Mouse (Mus musculus) G1E (cell line): ENCODE measurements around the gene Ugcg. TPM values are rescaled to one million over a fixed set of nuclear protein-coding genes. Genes with fewer than 3 reads are reported as not detected.
A peak's percentile ranks its signal among the peaks of the same experiment; 100 is the strongest.

Experiments used
- ATAC-seq: 2 replicates; pipeline ENCODE4 v1.8.0; 2016; ENCODE audit warnings: mild to moderate bottlenecking; ENCODE audit not compliant: insufficient number of reproducible peaks, poor library complexity, low FRiP score, severe bottlenecking; ENCODE audit errors: extremely low read depth
- DNase-seq: peaks from one replicate; pipeline ENCODE4 v3.0.0; 2012; ENCODE audit warnings: low spot score
- H3K27me3 ChIP-seq: 2 replicates; pipeline ENCODE4 v1.6.1; 2012; ENCODE audit warnings: mild to moderate bottlenecking, low read length, inconsistent platforms; ENCODE audit not compliant: insufficient read depth
- H3K36me3 ChIP-seq: replicated peaks from 2 replicates; pipeline ENCODE3; 2012; ENCODE audit warnings: mild to moderate bottlenecking, inconsistent platforms
- H3K4me1 ChIP-seq: 2 replicates; pipeline ENCODE4 v1.6.1; 2012; ENCODE audit warnings: low read depth, low read length, inconsistent platforms, mixed read lengths; ENCODE audit not compliant: insufficient read depth
- H3K4me3 ChIP-seq: 2 replicates; pipeline ENCODE4 v1.5.1; 2012; ENCODE audit warnings: low read depth, mild to moderate bottlenecking, inconsistent platforms, low read length, moderate library complexity, mixed read lengths
- H3K9me3 ChIP-seq: replicated peaks from 2 replicates; pipeline ENCODE4 v1.6.1; 2012; ENCODE audit warnings: inconsistent platforms
- CTCF ChIP-seq: IDR thresholded peaks from 2 replicates; pipeline ENCODE4 v1.5.1; 2012; ENCODE audit warnings: low read depth, low read length, inconsistent platforms, mixed read lengths
- GATA1 ChIP-seq: IDR thresholded peaks from 2 replicates; pipeline ENCODE4 v1.6.1; 2012; ENCODE audit warnings: borderline replicate concordance, low read length, inconsistent platforms, mixed read lengths
- GATA2 ChIP-seq: IDR thresholded peaks from 2 replicates; pipeline ENCODE4 v1.6.1; 2012; ENCODE audit warnings: low read depth, low read length, inconsistent platforms, borderline replicate concordance
- POLR2AphosphoS5 ChIP-seq: IDR thresholded peaks from 2 replicates; pipeline ENCODE4 v1.6.1; 2012; ENCODE audit warnings: low read depth, low read length, inconsistent platforms; ENCODE audit not compliant: insufficient replicate concordance
- TAL1 ChIP-seq: conservative IDR thresholded peaks from 2 replicates; pipeline ENCODE4 v1.6.1; 2012; ENCODE audit warnings: low read depth, low read length, inconsistent platforms, mixed read lengths
- polyA plus RNA-seq: library from polyadenylated mRNA; stranded (reverse); fragments of >175 nt; gene quantifications from 2 replicates; pipeline ENCODE4 v1.2.3, GENCODE M21; 2012
- total RNA-seq, 2 experiments: library from RNA; stranded (forward) in 1 of 2; stranded (reverse) in 1 of 2; fragments of 200-1000 nt in 1 of 2; fragments of >200 nt in 1 of 2; fragmentation: Nextera tagmentation in 1 of 2; gene quantifications; 2 replicates each; pipeline ENCODE4 v1.2.3; 2014 to 2017

The Ugcg gene
- total and polyA plus RNA-seq, 3 experiments = 142 to 622 (median 382) TPM

- H3K27me3 ChIP-seq = no peaks in the 10 kb centered on the region
- peak; percentile 59 for TF ChIP-seq CTCF
- TF ChIP-seq GATA1 = no peak
- no peak for ATAC-seq
- H3K36me3 ChIP-seq = peaks cover 6% of the 10 kb centered on the region
- H3K4me1 ChIP-seq = peaks cover 45% of the 10 kb centered on the region
- no peak overlapping the region for H3K4me3 ChIP-seq
- no peak for DNase-seq
- H3K9me3 ChIP-seq = no peaks in the 10 kb centered on the region
Measured at GRCm38 (mm10) chr4:59187289-59187688, 1.8 kb upstream of the Ugcg start.

- ATAC-seq = no peak
- Histone ChIP-seq H3K27me3 (no peaks in the 10 kb centered on the region), H3K4me1 (peaks cover 44% of the 10 kb centered on the region)
Measured at GRCm38 (mm10) chr4:59188474-59188801, 619 bp upstream of the Ugcg start.

GRCm38 (mm10) chr4:59189546-59190237 lies 635 bp downstream of the Ugcg start:
- H3K4me1 ChIP-seq = peaks cover 48% of the 10 kb centered on the region
- DNase-seq = no peak

More at GRCm38 (mm10) chr4:59188474-59188801, 619 bp upstream of the Ugcg start:
- Histone ChIP-seq H3K9me3 (no peaks in the 10 kb centered on the region), H3K4me3 (peak overlapping the region; percentile 99), H3K36me3 (peaks cover 9% of the 10 kb centered on the region)
- TF ChIP-seq GATA2 = no peak
- no peak for TF ChIP-seq POLR2AphosphoS5
- TF ChIP-seq CTCF = no peak
- no peak for TF ChIP-seq TAL1
- no peak for TF ChIP-seq GATA1
- no peak for DNase-seq

GRCm38 (mm10) chr4:59190650-59191424 lies 1.8 kb downstream of the Ugcg start:
- no peaks in the 10 kb centered on the region for H3K27me3 ChIP-seq
- H3K4me1 ChIP-seq = peaks cover 46% of the 10 kb centered on the region
- no peak for DNase-seq
- TF ChIP-seq GATA2 = no peak
- no peak for TF ChIP-seq TAL1
- TF ChIP-seq POLR2AphosphoS5 = no peak
- TF ChIP-seq CTCF = no peak
- TF ChIP-seq GATA1 = no peak
- H3K4me3 ChIP-seq = peak overlapping the region; percentile 99
- H3K9me3 ChIP-seq = no peaks in the 10 kb centered on the region
- H3K36me3 ChIP-seq = peaks cover 20% of the 10 kb centered on the region
- ATAC-seq = no peak

More at GRCm38 (mm10) chr4:59189546-59190237, 635 bp downstream of the Ugcg start:
- Histone ChIP-seq H3K27me3 (no peaks in the 10 kb centered on the region), H3K4me3 (peak overlapping the region; percentile 99), H3K36me3 (peaks cover 15% of the 10 kb centered on the region), H3K9me3 (no peaks in the 10 kb centered on the region)
- TF ChIP-seq CTCF (no peak), TAL1 (no peak), POLR2AphosphoS5 (no peak), GATA2 (no peak), GATA1 (no peak)
- ATAC-seq = no peak

- DNase-seq = no peak
- TF ChIP-seq GATA2 (no peak), CTCF (no peak), GATA1 (no peak), POLR2AphosphoS5 (no peak), TAL1 (no peak)
- Histone ChIP-seq H3K4me1 (peaks cover 57% of the 10 kb centered on the region), H3K36me3 (peaks cover 45% of the 10 kb centered on the region), H3K9me3 (no peaks in the 10 kb centered on the region), H3K27me3 (no peaks in the 10 kb centered on the region), H3K4me3 (peak overlapping the region; percentile 68)
- ATAC-seq = no peak
Measured at GRCm38 (mm10) chr4:59194731-59195496, 5.9 kb downstream of the Ugcg start.
